Mouse (Mus musculus) adrenal gland, adult 8-10 months (tissue): Measurements from ENCODE around the gene Tbl3. TPM values are rescaled to one million over a fixed set of nuclear protein-coding genes. Genes with fewer than 3 reads are reported as not detected.
A peak's percentile ranks its signal among the peaks of the same experiment; 100 is the strongest.
"Not testable (repeated sequence)": the region's sequence is repeated elsewhere in the genome, so short reads cannot be mapped to it uniquely, and the experiment has no call there.

ENCODE experiments used
- DNase-seq: peaks from one replicate; pipeline ENCODE4 v3.0.0; 2022
- total RNA-seq, 4 experiments: library from RNA; stranded (reverse); gene quantifications; 2 replicates each; pipeline ENCODE4 v1.2.4; 2022

Gene Tbl3
- total RNA-seq, 4 experiments from 2014 or later: 34.3 to 40.5 (median 38.2) TPM

- DNase-seq: no peak
These were observed 18.4 kb upstream of the Tbl3 start for GRCm38 (mm10) chr17:24725637-24726390.

- DNase-seq: peak; percentile 93
These were observed 16.7 kb upstream of the Tbl3 start, which contains the start of gene Ndufb10 for GRCm38 (mm10) chr17:24724184-24724583. Gene Ndufb10, minus strand, starts transcription at chr17:24724478.

- DNase-seq: no peak
These were observed 16.4 kb upstream of the Tbl3 start for GRCm38 (mm10) chr17:24723881-24724180.

- no peak for DNase-seq
These were observed 15.8 kb upstream of the Tbl3 start for GRCm38 (mm10) chr17:24723122-24723880.

- DNase-seq: no peak
These were observed 14.9 kb upstream of the Tbl3 start for GRCm38 (mm10) chr17:24722220-24722924.

- not testable (repeated sequence) for DNase-seq
These were observed 14.0 kb upstream of the Tbl3 start for GRCm38 (mm10) chr17:24721383-24721955.

GRCm38 (mm10) chr17:24720616-24721015 is 13.2 kb upstream of the Tbl3 start:
- DNase-seq: not testable (repeated sequence)

GRCm38 (mm10) chr17:24719494-24720222 is 12.2 kb upstream of the Tbl3 start:
- peak; percentile 98 for DNase-seq

- DNase-seq: not testable (repeated sequence)
These were observed 11.5 kb upstream of the Tbl3 start for GRCm38 (mm10) chr17:24718938-24719337.

GRCm38 (mm10) chr17:24717943-24718342 is 10.5 kb upstream of the Tbl3 start, which contains the start of the genes Rnf151 and Rps2:
Gene Rnf151, minus strand, starts transcription at chr17:24718063.
Gene Rps2, plus strand, starts transcription at chr17:24718116.
- no peak for DNase-seq

GRCm38 (mm10) chr17:24716166-24716682 is 8.8 kb upstream of the Tbl3 start:
- no peak for DNase-seq

GRCm38 (mm10) chr17:24715556-24715955 is 8.1 kb upstream of the Tbl3 start:
- DNase-seq: no peak

- DNase-seq: no peak
These were observed 1.2 kb upstream of the Tbl3 start for GRCm38 (mm10) chr17:24708646-24709045.

- no peak for DNase-seq
These were observed 453 bp upstream of the Tbl3 start for GRCm38 (mm10) chr17:24707801-24708425.

- DNase-seq: no peak
These were observed 1.6 kb downstream of the Tbl3 start for GRCm38 (mm10) chr17:24705821-24706220.

GRCm38 (mm10) chr17:24701251-24701650 is 6.2 kb downstream of the Tbl3 start:
- no peak for DNase-seq

- no peak for DNase-seq
These were observed 8.0 kb downstream of the Tbl3 start for GRCm38 (mm10) chr17:24699473-24699872.

- DNase-seq: peak; percentile 10
These were observed 8.7 kb downstream of the Tbl3 start for GRCm38 (mm10) chr17:24698715-24699114.

- peak; percentile 12 for DNase-seq
These were observed 9.5 kb downstream of the Tbl3 start for GRCm38 (mm10) chr17:24697985-24698384.

- DNase-seq: peak; percentile 75
These were observed 11.3 kb downstream of the Tbl3 start, which contains the start of the genes Gfer and Noxo1 for GRCm38 (mm10) chr17:24696011-24696697. Gene Gfer, minus strand, starts transcription at chr17:24696156. Gene Noxo1, plus strand, starts transcription at chr17:24696234.
